Mouse (Mus musculus): Measurements from ENCODE around the gene Negr1.
A peak's percentile ranks its signal among the peaks of the same experiment; 100 is the strongest.

The Negr1 gene

DNA sequence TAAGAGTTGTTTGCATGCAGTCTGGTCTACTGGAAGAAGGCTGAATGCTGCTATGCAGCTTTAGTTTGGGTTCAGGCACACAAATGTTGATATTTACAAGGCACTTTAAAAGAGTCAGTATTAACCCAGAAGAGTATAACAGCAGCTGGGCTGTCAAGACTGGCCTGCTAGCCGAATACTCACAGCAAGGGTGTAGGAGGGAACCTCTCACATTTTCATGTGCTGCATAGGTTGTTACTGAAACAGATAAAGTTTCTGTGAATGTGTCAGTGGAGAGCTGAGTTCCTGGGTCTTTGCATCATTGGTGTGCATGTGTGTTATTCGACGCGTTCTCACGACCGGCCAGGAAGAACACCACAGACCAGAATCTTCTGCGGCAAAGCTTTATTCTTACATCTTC lies 237.6 kb downstream of the Negr1 start:
- DNase-seq, result no peak

GRCm38 (mm10) chr3:156809836-156810235 lies 248.2 kb downstream of the Negr1 start:
- no peak for DNase-seq

- DNase-seq, result no peak
These were observed 255.3 kb downstream of the Negr1 start for GRCm38 (mm10) chr3:156816938-156817337.

GRCm38 (mm10) chr3:156817452-156817851 lies 255.9 kb downstream of the Negr1 start:
- no peak for DNase-seq

- no peak for DNase-seq
These were observed 261.4 kb downstream of the Negr1 start for GRCm38 (mm10) chr3:156823039-156823438.

- DNase-seq, result no peak
These were observed 272.3 kb downstream of the Negr1 start for GRCm38 (mm10) chr3:156833920-156834319.

GRCm38 (mm10) chr3:156838550-156838949 lies 277.0 kb downstream of the Negr1 start:
- DNase-seq, result no peak

GRCm38 (mm10) chr3:156848385-156848784 lies 286.8 kb downstream of the Negr1 start:
- no peak for DNase-seq

GRCm38 (mm10) chr3:156851921-156852320 lies 290.3 kb downstream of the Negr1 start:
- no peak for DNase-seq

GRCm38 (mm10) chr3:156870239-156870921 lies 308.8 kb downstream of the Negr1 start:
- DNase-seq, result no peak

- no peak for DNase-seq
These were observed 309.3 kb downstream of the Negr1 start for GRCm38 (mm10) chr3:156870922-156871257.

DNA sequence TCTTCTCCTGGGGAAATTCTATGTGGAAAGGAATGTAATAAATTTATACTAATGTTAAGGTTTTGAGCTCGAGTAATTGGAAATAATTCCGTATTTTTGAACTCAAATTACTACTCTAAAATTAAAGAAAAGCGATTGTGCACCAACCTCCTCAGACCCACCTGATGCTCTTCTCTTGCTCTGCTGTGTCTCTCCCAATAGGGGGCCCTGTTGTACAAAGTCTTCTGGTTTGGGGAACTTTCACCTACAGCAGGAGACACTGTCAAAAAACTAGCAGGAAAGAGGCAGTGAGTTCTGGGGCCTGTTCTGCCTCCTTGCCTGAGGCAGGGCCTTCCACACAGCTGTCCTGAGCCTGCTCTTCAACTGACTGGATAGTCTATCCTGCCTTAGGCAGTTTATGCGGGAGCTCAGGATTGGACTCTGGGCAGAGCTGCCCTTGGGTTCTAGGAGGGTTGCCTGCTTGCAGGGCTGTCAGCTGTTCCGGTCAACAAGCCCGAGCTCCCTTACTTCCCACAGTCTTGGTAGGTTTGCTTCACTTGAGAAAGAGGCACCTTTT lies 310.1 kb downstream of the Negr1 start:
- no peak for DNase-seq

GRCm38 (mm10) chr3:156876551-156876950 lies 315.0 kb downstream of the Negr1 start:
- no peak for DNase-seq

DNA sequence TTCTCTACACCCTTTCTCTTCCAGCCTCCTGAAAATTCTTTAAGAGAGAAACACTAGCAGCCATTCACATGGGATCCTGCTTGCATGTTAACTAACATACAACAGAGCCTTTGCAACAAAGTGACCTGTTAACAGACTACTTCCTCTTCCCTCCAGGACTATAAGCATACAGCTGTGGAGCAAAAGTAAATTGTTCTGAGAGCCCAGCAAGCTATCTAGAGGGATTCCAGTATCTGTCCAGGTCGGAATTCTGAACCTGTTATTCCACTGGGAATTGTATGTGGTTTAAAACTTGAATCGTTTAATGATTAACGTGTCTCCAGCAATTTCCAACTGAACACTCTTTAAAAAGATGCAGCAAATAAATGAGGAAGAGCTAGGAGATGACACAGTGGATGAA lies 320.5 kb downstream of the Negr1 start:
- DNase-seq, result no peak

GRCm38 (mm10) chr3:156883873-156884272 lies 322.3 kb downstream of the Negr1 start:
- DNase-seq, result peak; percentile 13

DNA sequence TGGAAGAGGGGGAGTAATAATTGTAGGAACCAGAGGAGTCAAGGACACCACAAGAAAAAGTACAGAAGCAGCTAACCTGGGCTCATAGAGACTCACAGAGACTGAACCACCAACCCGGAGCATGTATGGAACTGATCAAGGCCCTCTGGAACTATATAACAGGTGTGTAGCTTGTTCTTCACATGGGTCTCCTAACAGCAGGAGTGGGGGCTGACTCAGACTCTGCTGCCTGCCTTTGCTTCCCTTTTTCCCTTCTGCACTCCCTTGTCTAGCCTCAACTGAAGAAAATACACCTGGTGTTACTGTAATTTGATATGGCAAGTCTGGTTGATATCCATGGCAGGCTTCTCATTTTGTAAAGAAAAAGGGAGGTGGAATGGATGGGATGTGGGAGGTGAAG lies 324.1 kb downstream of the Negr1 start:
- no peak for DNase-seq

GRCm38 (mm10) chr3:156886915-156887314 lies 325.3 kb downstream of the Negr1 start:
- DNase-seq, result no peak

DNA sequence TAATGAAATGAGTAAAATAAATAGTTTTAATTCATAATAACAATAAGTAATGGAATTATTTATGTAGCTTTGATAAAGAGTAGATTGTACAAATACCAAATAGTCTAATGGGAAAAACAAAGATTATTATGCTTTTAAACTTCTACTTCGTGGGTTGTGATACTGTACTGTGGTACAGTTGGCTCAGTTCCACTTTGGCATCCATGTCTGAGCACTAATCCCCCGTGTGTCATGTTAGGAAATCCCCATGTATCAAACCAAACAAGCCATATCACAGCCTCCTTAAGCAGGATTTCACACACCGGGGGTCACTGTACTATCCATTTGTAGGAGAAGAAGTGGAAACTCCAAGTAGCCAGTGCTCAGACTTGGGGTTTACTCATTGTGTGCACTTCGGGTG lies 329.4 kb downstream of the Negr1 start:
- no peak for DNase-seq

- no peak for DNase-seq
These were observed 333.7 kb downstream of the Negr1 start for GRCm38 (mm10) chr3:156895322-156895721.

- DNase-seq, result no peak
These were observed 334.5 kb downstream of the Negr1 start for GRCm38 (mm10) chr3:156896106-156896505.

DNA sequence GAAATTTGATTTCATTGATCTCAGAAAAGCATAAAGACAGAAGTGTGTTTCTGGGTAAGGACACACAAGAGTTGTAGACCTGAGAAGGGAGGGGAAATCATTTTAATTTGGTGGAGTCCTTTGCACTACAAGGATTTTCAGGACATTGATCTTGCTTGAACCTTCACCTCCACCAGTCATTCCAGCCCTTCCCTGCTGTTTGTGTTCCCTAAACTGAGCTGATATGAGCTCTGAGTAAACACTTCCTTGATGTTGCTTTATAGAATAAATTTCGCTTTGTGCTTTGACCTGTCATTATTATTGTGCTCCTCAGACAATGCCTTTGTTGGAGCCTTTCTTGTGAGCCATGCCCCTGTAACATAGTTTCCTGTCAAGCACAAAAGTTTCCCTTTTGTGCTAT lies 335.0 kb downstream of the Negr1 start:
- no peak for DNase-seq

DNA sequence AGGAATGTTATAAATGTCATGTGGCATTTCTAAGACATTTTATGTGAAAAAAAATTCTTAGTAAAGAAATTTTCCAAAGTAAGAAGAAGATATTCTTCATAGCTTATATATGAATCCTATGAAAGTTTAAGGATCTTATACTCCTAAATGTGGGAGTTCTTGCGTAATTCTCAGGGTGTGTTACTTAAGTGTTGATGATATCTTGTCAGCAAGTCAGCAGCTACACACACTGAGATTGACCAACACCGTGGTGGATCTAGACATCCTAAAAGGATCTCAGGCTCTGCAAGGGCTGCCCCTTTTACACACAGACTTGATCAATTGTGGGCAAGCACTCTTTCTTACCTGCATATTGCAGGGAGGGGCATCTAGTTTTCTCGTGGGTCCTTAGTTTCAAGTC lies 339.5 kb downstream of the Negr1 start:
- DNase-seq, result no peak

DNA sequence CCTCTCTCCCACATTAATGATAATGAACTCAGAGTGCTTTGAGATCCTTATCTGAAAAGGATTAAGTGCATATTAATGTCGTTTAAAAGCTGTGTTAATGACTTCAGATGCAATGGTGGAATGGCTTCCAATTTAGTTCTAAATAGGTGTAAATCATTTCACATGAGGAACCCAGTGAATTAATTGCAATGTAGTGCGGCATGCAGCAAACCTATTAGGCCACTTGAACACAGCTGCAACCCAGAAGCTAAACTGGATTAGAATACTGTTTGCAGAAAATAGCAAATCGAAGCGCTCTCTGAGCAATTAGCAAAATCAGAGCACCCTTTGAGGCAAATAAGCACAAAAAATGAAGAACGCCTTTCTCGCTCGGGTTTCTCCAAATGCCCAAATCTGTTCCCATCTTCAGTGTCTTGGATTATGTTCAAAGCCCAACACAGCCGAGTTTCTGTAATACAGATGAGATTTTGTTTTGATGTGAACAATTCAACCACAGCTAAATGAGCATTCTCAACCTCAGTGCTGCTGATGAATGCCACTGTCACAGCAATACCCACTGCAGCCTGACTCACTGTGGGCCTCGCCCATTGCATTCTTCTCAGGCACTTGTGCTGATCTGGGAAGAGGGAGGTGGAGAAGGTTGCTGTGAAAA lies 342.5 kb downstream of the Negr1 start:
- no peak for DNase-seq

DNA sequence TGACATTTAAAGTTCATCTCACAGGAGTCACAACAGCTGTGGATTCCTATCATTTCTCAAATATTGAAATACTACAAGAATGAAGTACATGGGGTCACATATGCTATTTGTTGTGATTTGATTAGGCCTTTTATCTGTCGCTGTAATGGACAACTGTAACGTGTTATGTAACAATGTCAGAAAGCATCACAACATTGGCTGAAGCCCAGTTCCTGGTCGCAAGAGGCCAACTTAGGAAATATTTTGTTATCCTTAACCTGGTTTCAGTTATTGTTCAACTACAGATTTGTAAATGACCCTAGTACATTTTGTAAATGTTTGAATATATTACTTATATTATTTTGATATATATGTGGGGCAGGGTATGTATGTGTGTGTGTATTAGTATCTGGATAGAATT lies 351.2 kb downstream of the Negr1 start:
- no peak for DNase-seq

DNA sequence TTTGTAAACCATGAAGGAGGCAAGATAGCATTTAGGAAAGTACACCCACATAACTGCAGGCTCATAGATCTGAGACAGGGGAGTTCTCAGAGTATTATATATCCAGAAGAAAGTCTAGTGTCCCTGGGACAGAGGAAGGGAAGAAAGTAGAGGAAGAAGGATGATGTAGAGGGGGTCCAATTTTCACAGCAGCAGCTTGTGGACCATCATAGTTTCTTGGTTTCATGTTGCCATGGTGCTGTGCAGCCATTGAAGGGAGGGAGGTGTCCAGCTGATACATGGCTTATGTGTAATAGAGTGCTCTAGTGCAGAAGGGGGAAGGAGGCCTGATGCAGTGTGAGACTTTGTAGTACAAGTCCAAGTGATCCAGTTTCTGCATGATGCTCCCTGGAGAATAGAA lies 359.8 kb downstream of the Negr1 start:
- no peak for DNase-seq
